Mouse (Mus musculus): ENCODE measurements around the gene Fam20c. TPM values are rescaled to one million over a fixed set of nuclear protein-coding genes. Genes with fewer than 3 reads are reported as not detected.

Fam20c gene
- polyA plus RNA-seq, 1 experiment from 2014 or later = 2.5 TPM

- H3K27me3 ChIP-seq (replicated peaks; ENCODE audit: control insufficient read depth, insufficient read depth, low read length) = peaks cover 4% of the 10 kb centered on the region
- H3K36me3 ChIP-seq (ENCODE audit: control insufficient read depth, insufficient read depth) = no peaks in the 10 kb centered on the region
- no peak overlapping the region for H3K9ac ChIP-seq (ENCODE audit: low read depth, low read length)
- no peaks in the 10 kb centered on the region for H3K9me3 ChIP-seq (ENCODE audit: control insufficient read depth)
- WGBS = 57% methylated on average over 5 of the region's 5 CpGs
- no peaks in the 10 kb centered on the region for H3K4me1 ChIP-seq (replicated peaks; ENCODE audit: control insufficient read depth, insufficient read depth, low read length)
- ATAC-seq = no peak
- no peak for TF ChIP-seq CTCF (IDR thresholded peaks at IDR 0.05; ENCODE audit: low read depth)
- no peak overlapping the region for H3K4me2 ChIP-seq (replicated peaks; ENCODE audit: low read depth)
- no peak overlapping the region for H3K4me3 ChIP-seq (ENCODE audit: low read depth, low read length)
- no peak overlapping the region for H3K27ac ChIP-seq (ENCODE audit: low read depth, low read length)
Observed at GRCm38 (mm10) chr5:138761836-138762334, 7.6 kb downstream of the Fam20c start.

GRCm38 (mm10) chr5:138762361-138762760 lies 8.0 kb downstream of the Fam20c start:
- Histone ChIP-seq H3K9me3 (ENCODE audit: control insufficient read depth) (no peaks in the 10 kb centered on the region), H3K36me3 (ENCODE audit: control insufficient read depth, insufficient read depth) (no peaks in the 10 kb centered on the region), H3K4me3 (ENCODE audit: low read depth, low read length) (no peak overlapping the region), H3K27me3 (replicated peaks; ENCODE audit: control insufficient read depth, insufficient read depth, low read length) (no peaks in the 10 kb centered on the region), H3K4me1 (replicated peaks; ENCODE audit: control insufficient read depth, insufficient read depth, low read length) (no peaks in the 10 kb centered on the region), H3K27ac (ENCODE audit: low read depth, low read length) (no peak overlapping the region), H3K4me2 (replicated peaks; ENCODE audit: low read depth) (no peak overlapping the region), H3K9ac (ENCODE audit: low read depth, low read length) (no peak overlapping the region)
- TF ChIP-seq CTCF (IDR thresholded peaks at IDR 0.05; ENCODE audit: low read depth) = no peak
- ATAC-seq = no peak
- WGBS = 86% methylated on average over 4 of the region's 4 CpGs

GRCm38 (mm10) chr5:138764601-138765000 lies 10.3 kb downstream of the Fam20c start:
- Histone ChIP-seq H3K27ac (ENCODE audit: low read depth, low read length) (no peak overlapping the region), H3K27me3 (replicated peaks; ENCODE audit: control insufficient read depth, insufficient read depth, low read length) (no peaks in the 10 kb centered on the region), H3K4me1 (replicated peaks; ENCODE audit: control insufficient read depth, insufficient read depth, low read length) (no peaks in the 10 kb centered on the region), H3K4me3 (ENCODE audit: low read depth, low read length) (no peak overlapping the region), H3K9me3 (ENCODE audit: control insufficient read depth) (no peaks in the 10 kb centered on the region), H3K4me2 (replicated peaks; ENCODE audit: low read depth) (no peak overlapping the region), H3K9ac (ENCODE audit: low read depth, low read length) (no peak overlapping the region), H3K36me3 (ENCODE audit: control insufficient read depth, insufficient read depth) (no peaks in the 10 kb centered on the region)
- TF ChIP-seq CTCF (IDR thresholded peaks at IDR 0.05; ENCODE audit: low read depth) = no peak
- no peak for ATAC-seq
- 81% methylated on average over 8 of the region's 8 CpGs for WGBS

GRCm38 (mm10) chr5:138767650-138768049 lies 13.3 kb downstream of the Fam20c start:
- no peaks in the 10 kb centered on the region for H3K4me1 ChIP-seq (replicated peaks; ENCODE audit: control insufficient read depth, insufficient read depth, low read length)
- H3K4me2 ChIP-seq (replicated peaks; ENCODE audit: low read depth) = no peak overlapping the region
- no peak for TF ChIP-seq CTCF (IDR thresholded peaks at IDR 0.05; ENCODE audit: low read depth)
- no peaks in the 10 kb centered on the region for H3K27me3 ChIP-seq (replicated peaks; ENCODE audit: control insufficient read depth, insufficient read depth, low read length)
- no peak overlapping the region for H3K27ac ChIP-seq (ENCODE audit: low read depth, low read length)
- no peak overlapping the region for H3K4me3 ChIP-seq (ENCODE audit: low read depth, low read length)
- H3K36me3 ChIP-seq (ENCODE audit: control insufficient read depth, insufficient read depth) = no peaks in the 10 kb centered on the region
- H3K9me3 ChIP-seq (ENCODE audit: control insufficient read depth) = no peaks in the 10 kb centered on the region
- ATAC-seq = no peak
- H3K9ac ChIP-seq (ENCODE audit: low read depth, low read length) = no peak overlapping the region
- WGBS = 89% methylated on average over 11 of the region's 11 CpGs

GRCm38 (mm10) chr5:138768704-138769103 lies 14.4 kb downstream of the Fam20c start:
- no peaks in the 10 kb centered on the region for H3K36me3 ChIP-seq (ENCODE audit: control insufficient read depth, insufficient read depth)
- H3K4me2 ChIP-seq (replicated peaks; ENCODE audit: low read depth) = no peak overlapping the region
- no peaks in the 10 kb centered on the region for H3K9me3 ChIP-seq (ENCODE audit: control insufficient read depth)
- TF ChIP-seq CTCF (IDR thresholded peaks at IDR 0.05; ENCODE audit: low read depth) = no peak
- H3K4me1 ChIP-seq (replicated peaks; ENCODE audit: control insufficient read depth, insufficient read depth, low read length) = no peaks in the 10 kb centered on the region
- 68% methylated on average over 2 of the region's 2 CpGs for WGBS
- no peak overlapping the region for H3K4me3 ChIP-seq (ENCODE audit: low read depth, low read length)
- H3K27me3 ChIP-seq (replicated peaks; ENCODE audit: control insufficient read depth, insufficient read depth, low read length) = no peaks in the 10 kb centered on the region
- H3K9ac ChIP-seq (ENCODE audit: low read depth, low read length) = no peak overlapping the region
- no peak overlapping the region for H3K27ac ChIP-seq (ENCODE audit: low read depth, low read length)
- no peak for ATAC-seq

GRCm38 (mm10) chr5:138769126-138769525 lies 14.8 kb downstream of the Fam20c start:
- WGBS = 65% methylated on average over 5 of the region's 5 CpGs
- Histone ChIP-seq H3K36me3 (ENCODE audit: control insufficient read depth, insufficient read depth) (no peaks in the 10 kb centered on the region), H3K4me2 (replicated peaks; ENCODE audit: low read depth) (no peak overlapping the region), H3K4me3 (ENCODE audit: low read depth, low read length) (no peak overlapping the region), H3K4me1 (replicated peaks; ENCODE audit: control insufficient read depth, insufficient read depth, low read length) (no peaks in the 10 kb centered on the region), H3K27ac (ENCODE audit: low read depth, low read length) (no peak overlapping the region), H3K9ac (ENCODE audit: low read depth, low read length) (no peak overlapping the region), H3K27me3 (replicated peaks; ENCODE audit: control insufficient read depth, insufficient read depth, low read length) (no peaks in the 10 kb centered on the region), H3K9me3 (ENCODE audit: control insufficient read depth) (no peaks in the 10 kb centered on the region)
- TF ChIP-seq CTCF (IDR thresholded peaks at IDR 0.05; ENCODE audit: low read depth) = no peak
- ATAC-seq = no peak

- no peaks in the 10 kb centered on the region for H3K9me3 ChIP-seq (ENCODE audit: control insufficient read depth)
- no peak overlapping the region for H3K27ac ChIP-seq (ENCODE audit: low read depth, low read length)
- no peak for ATAC-seq
- peaks cover 5% of the 10 kb centered on the region; the same call in 1 of the 2 replicates for H3K4me1 ChIP-seq (replicated peaks; ENCODE audit: control insufficient read depth, insufficient read depth, low read length)
- 89% methylated on average over 5 of the region's 5 CpGs for WGBS
- H3K4me3 ChIP-seq (ENCODE audit: low read depth, low read length) = no peak overlapping the region
- no peak overlapping the region for H3K9ac ChIP-seq (ENCODE audit: low read depth, low read length)
- no peak for TF ChIP-seq CTCF (IDR thresholded peaks at IDR 0.05; ENCODE audit: low read depth)
- H3K4me2 ChIP-seq (replicated peaks; ENCODE audit: low read depth) = no peak overlapping the region
- H3K36me3 ChIP-seq (ENCODE audit: control insufficient read depth, insufficient read depth) = no peaks in the 10 kb centered on the region
- no peaks in the 10 kb centered on the region for H3K27me3 ChIP-seq (replicated peaks; ENCODE audit: control insufficient read depth, insufficient read depth, low read length)
Observed at GRCm38 (mm10) chr5:138775096-138775495, 20.8 kb downstream of the Fam20c start.
